Mouse (Mus musculus) heart, adult 2 months (tissue): ENCODE measurements around the gene Rab3ip.

Source experiments
- CTCF ChIP-seq: fragments of 200-600 bp; IDR thresholded peaks from 2 replicates; pipeline ENCODE4 v1.8.1; 2022; ENCODE audit warnings: antibody characterized with exemption, mild to moderate bottlenecking, moderate library complexity
- EP300 ChIP-seq: fragments of 200-500 bp; IDR thresholded peaks from 2 replicates; pipeline ENCODE4 v1.6.1; 2011; ENCODE audit warnings: low read depth, low read length, control low read depth; ENCODE audit not compliant: insufficient read depth
- POLR2A ChIP-seq: fragments of 200-500 bp; IDR thresholded peaks from 2 replicates; pipeline ENCODE4 v1.6.1; 2011; ENCODE audit warnings: mild to moderate bottlenecking, low read depth, low read length, control low read depth; ENCODE audit not compliant: insufficient read depth

- TF ChIP-seq CTCF (no peak), EP300 (no peak), POLR2A (no peak)
Observed at GRCm38 (mm10) chr10:116922161-116922560, 28.4 kb downstream of the Rab3ip start.
